Mouse (Mus musculus): Measurements from ENCODE around the gene Dscam. TPM values are rescaled to one million over a fixed set of nuclear protein-coding genes. Genes with fewer than 3 reads are reported as not detected.

The Dscam gene
- polyA plus RNA-seq (2015; fragmentation: Nextera tagmentation; extraction: Ambion mirVana), result 7.1 and 8.5 TPM in 2 replicates

DNA sequence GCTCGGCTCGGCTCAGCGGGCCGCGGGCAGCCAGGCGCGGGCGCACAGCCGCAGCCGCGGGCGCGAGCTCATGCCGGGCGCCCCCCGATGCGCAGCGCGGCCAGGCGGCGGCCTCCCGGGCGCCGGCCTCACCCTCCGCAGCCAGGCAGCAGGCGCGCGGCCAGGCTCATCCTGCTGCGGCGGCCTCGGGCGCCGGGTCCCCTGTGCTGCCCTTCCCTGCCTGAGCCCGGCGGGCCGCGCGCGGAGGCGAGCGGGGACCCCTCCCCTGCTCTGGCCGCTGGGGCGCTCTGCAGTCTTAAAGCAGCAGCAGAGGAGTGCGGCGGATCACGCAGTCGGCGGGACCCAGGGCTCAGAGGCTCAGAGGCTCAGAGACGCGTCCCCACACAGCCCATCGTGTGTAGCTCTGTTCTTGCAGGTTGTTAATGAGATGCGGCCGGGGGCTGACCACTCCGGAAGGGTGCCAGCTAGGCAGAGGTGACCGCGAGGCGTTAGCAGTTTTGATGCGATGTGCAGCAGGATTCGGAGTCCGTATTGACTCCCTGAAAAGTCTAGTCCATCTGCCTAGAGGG, at the start of gene Dscam:
Gene Dscam (minus strand): TSS at position 240 of the 569 bp plus-strand sequence.
- 0 out of 2 replicates have a peak, but pooled peaks cover 3% of the 10 kb centered on the region for H3K27me3 ChIP-seq (replicated peaks; ENCODE audit: control insufficient read depth, insufficient read depth, low read length)
- peak within 1 kb of the TSS; percentile 73 for H3K4me2 ChIP-seq (ENCODE audit: low read length)
- no peaks in the 10 kb centered on the region for H3K36me3 ChIP-seq (ENCODE audit: control insufficient read depth, insufficient read depth)
- no peaks in the 10 kb centered on the region for H3K9me3 ChIP-seq (ENCODE audit: control insufficient read depth, low read length)
- peak within 1 kb of the TSS; percentile 88 for H3K9ac ChIP-seq (replicated peaks; ENCODE audit: low read depth, low read length)
- peak; percentile 65 for ATAC-seq
- H3K27ac ChIP-seq (ENCODE audit: low read length), result peak within 1 kb of the TSS; percentile 87
- peaks cover 25% of the 10 kb centered on the region for H3K4me1 ChIP-seq (replicated peaks; ENCODE audit: control insufficient read depth, insufficient read depth, low read length)
- peak within 1 kb of the TSS; percentile 66 for H3K4me3 ChIP-seq (replicated peaks; ENCODE audit: low read length)
- under 1% methylated on average over 55 of the region's 60 CpGs for WGBS

GRCm38 (mm10) chr16:97219381-97219780, 48.8 kb upstream of the Dscam start:
- Histone ChIP-seq H3K9ac (replicated peaks; ENCODE audit: low read depth, low read length) (no peak overlapping the region), H3K4me3 (replicated peaks; ENCODE audit: low read length) (no peak overlapping the region), H3K4me1 (replicated peaks; ENCODE audit: control insufficient read depth, insufficient read depth, low read length) (no peaks in the 10 kb centered on the region), H3K27ac (ENCODE audit: low read length) (no peak overlapping the region), H3K4me2 (ENCODE audit: low read length) (no peak overlapping the region), H3K9me3 (ENCODE audit: control insufficient read depth, low read length) (peaks cover 5% of the 10 kb centered on the region), H3K36me3 (ENCODE audit: control insufficient read depth, insufficient read depth) (no peaks in the 10 kb centered on the region), H3K27me3 (replicated peaks; ENCODE audit: control insufficient read depth, insufficient read depth, low read length) (no peaks in the 10 kb centered on the region)
- no peak for ATAC-seq
- WGBS, result 11% methylated on average over 2 of the region's 2 CpGs

GRCm38 (mm10) chr16:97209997-97210396, 39.4 kb upstream of the Dscam start:
- no peak overlapping the region for H3K9ac ChIP-seq (replicated peaks; ENCODE audit: low read depth, low read length)
- no peak overlapping the region for H3K4me2 ChIP-seq (ENCODE audit: low read length)
- no peaks in the 10 kb centered on the region for H3K36me3 ChIP-seq (ENCODE audit: control insufficient read depth, insufficient read depth)
- no peaks in the 10 kb centered on the region for H3K27me3 ChIP-seq (replicated peaks; ENCODE audit: control insufficient read depth, insufficient read depth, low read length)
- no peak overlapping the region for H3K4me3 ChIP-seq (replicated peaks; ENCODE audit: low read length)
- no peak overlapping the region for H3K27ac ChIP-seq (ENCODE audit: low read length)
- 27% methylated on average over 5 of the region's 5 CpGs for WGBS
- H3K9me3 ChIP-seq (ENCODE audit: control insufficient read depth, low read length), result peaks cover 4% of the 10 kb centered on the region
- H3K4me1 ChIP-seq (replicated peaks; ENCODE audit: control insufficient read depth, insufficient read depth, low read length), result peaks cover 3% of the 10 kb centered on the region; the same call in 1 of the 2 replicates
- ATAC-seq, result peak; percentile 66

- Histone ChIP-seq H3K9me3 (ENCODE audit: control insufficient read depth, low read length) (no peaks in the 10 kb centered on the region), H3K27ac (ENCODE audit: low read length) (no peak overlapping the region), H3K4me1 (replicated peaks; ENCODE audit: control insufficient read depth, insufficient read depth, low read length) (peaks cover 3% of the 10 kb centered on the region; the same call in 1 of the 2 replicates), H3K4me3 (replicated peaks; ENCODE audit: low read length) (no peak overlapping the region), H3K4me2 (ENCODE audit: low read length) (no peak overlapping the region), H3K36me3 (ENCODE audit: control insufficient read depth, insufficient read depth) (no peaks in the 10 kb centered on the region), H3K9ac (replicated peaks; ENCODE audit: low read depth, low read length) (no peak overlapping the region), H3K27me3 (replicated peaks; ENCODE audit: control insufficient read depth, insufficient read depth, low read length) (no peaks in the 10 kb centered on the region)
- no peak for ATAC-seq
- WGBS, result 91% methylated on average over 2 of the region's 2 CpGs
Measured at GRCm38 (mm10) chr16:97208276-97208675, 37.7 kb upstream of the Dscam start.

GRCm38 (mm10) chr16:97204090-97204489, 33.5 kb upstream of the Dscam start:
- no peaks in the 10 kb centered on the region for H3K4me1 ChIP-seq (replicated peaks; ENCODE audit: control insufficient read depth, insufficient read depth, low read length)
- WGBS, result 91% methylated on average over 2 of the region's 2 CpGs
- no peak for ATAC-seq

DNA sequence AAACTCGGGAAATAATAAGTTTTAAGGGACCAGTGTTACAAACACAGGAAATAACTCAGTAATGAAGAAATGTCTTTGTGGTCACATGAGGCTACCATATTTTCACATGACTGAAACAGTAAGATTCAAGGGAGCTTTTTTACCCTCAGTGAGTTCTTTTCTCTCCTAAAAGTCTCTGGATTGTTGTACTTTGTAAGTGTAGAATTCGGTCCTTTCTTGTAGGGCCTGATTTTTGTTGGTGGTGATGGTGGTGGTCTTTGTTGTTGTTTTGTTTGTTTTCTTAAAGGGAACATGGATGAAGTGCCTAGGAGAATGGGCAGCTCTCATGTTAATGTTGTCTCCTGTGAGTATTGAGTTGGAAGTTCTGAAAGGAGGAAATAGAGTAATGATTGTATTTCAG, 33.0 kb upstream of the Dscam start:
- no peak for ATAC-seq
- 92% methylated on average over 2 of the region's 2 CpGs for WGBS
- no peaks in the 10 kb centered on the region for H3K4me1 ChIP-seq (replicated peaks; ENCODE audit: control insufficient read depth, insufficient read depth, low read length)
- H3K9me3 ChIP-seq (ENCODE audit: control insufficient read depth, low read length), result no peaks in the 10 kb centered on the region
- no peak overlapping the region for H3K27ac ChIP-seq (ENCODE audit: low read length)
- H3K27me3 ChIP-seq (replicated peaks; ENCODE audit: control insufficient read depth, insufficient read depth, low read length), result no peaks in the 10 kb centered on the region
- no peak overlapping the region for H3K4me2 ChIP-seq (ENCODE audit: low read length)
- no peaks in the 10 kb centered on the region for H3K36me3 ChIP-seq (ENCODE audit: control insufficient read depth, insufficient read depth)
- H3K9ac ChIP-seq (replicated peaks; ENCODE audit: low read depth, low read length), result no peak overlapping the region
- H3K4me3 ChIP-seq (replicated peaks; ENCODE audit: low read length), result no peak overlapping the region

More at GRCm38 (mm10) chr16:97204090-97204489, 33.5 kb upstream of the Dscam start:
- no peak overlapping the region for H3K4me2 ChIP-seq (ENCODE audit: low read length)
- no peaks in the 10 kb centered on the region for H3K36me3 ChIP-seq (ENCODE audit: control insufficient read depth, insufficient read depth)
- no peaks in the 10 kb centered on the region for H3K27me3 ChIP-seq (replicated peaks; ENCODE audit: control insufficient read depth, insufficient read depth, low read length)
- no peak overlapping the region for H3K4me3 ChIP-seq (replicated peaks; ENCODE audit: low read length)
- H3K9me3 ChIP-seq (ENCODE audit: control insufficient read depth, low read length), result no peaks in the 10 kb centered on the region
- no peak overlapping the region for H3K27ac ChIP-seq (ENCODE audit: low read length)
- no peak overlapping the region for H3K9ac ChIP-seq (replicated peaks; ENCODE audit: low read depth, low read length)

DNA sequence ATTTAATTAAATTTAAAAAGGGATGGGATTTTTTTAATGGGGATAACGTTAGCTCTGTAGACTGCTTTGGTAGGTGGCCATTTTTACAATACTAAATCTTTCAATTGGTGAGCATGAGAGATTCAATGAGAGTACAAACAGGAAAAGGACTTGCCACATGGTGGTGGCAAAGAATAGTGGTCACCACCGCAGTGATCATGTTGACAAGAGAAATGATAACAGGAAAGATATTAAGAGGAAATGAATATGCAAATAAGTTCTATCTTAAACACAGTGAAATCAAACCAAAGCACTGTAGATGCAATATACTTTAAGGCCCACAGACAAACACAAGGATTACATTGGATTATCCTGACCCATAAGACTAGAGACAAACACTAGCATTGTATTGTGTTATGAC, 24.1 kb upstream of the Dscam start:
- Histone ChIP-seq H3K27me3 (replicated peaks; ENCODE audit: control insufficient read depth, insufficient read depth, low read length) (no peaks in the 10 kb centered on the region), H3K4me3 (replicated peaks; ENCODE audit: low read length) (no peak overlapping the region), H3K36me3 (ENCODE audit: control insufficient read depth, insufficient read depth) (no peaks in the 10 kb centered on the region), H3K4me1 (replicated peaks; ENCODE audit: control insufficient read depth, insufficient read depth, low read length) (no peaks in the 10 kb centered on the region), H3K9me3 (ENCODE audit: control insufficient read depth, low read length) (no peaks in the 10 kb centered on the region), H3K9ac (replicated peaks; ENCODE audit: low read depth, low read length) (no peak overlapping the region), H3K27ac (ENCODE audit: low read length) (no peak overlapping the region), H3K4me2 (ENCODE audit: low read length) (no peak overlapping the region)
- ATAC-seq, result no peak
- WGBS, result 68% methylated on average over 2 of the region's 2 CpGs

- WGBS, result 85% methylated on average over 1 of the region's 1 CpGs
- H3K36me3 ChIP-seq (ENCODE audit: control insufficient read depth, insufficient read depth), result no peaks in the 10 kb centered on the region
- no peak overlapping the region for H3K4me3 ChIP-seq (replicated peaks; ENCODE audit: low read length)
- H3K9me3 ChIP-seq (ENCODE audit: control insufficient read depth, low read length), result no peaks in the 10 kb centered on the region
- no peak for ATAC-seq
- no peaks in the 10 kb centered on the region for H3K27me3 ChIP-seq (replicated peaks; ENCODE audit: control insufficient read depth, insufficient read depth, low read length)
- H3K27ac ChIP-seq (ENCODE audit: low read length), result no peak overlapping the region
- H3K9ac ChIP-seq (replicated peaks; ENCODE audit: low read depth, low read length), result no peak overlapping the region
- H3K4me2 ChIP-seq (ENCODE audit: low read length), result no peak overlapping the region
- H3K4me1 ChIP-seq (replicated peaks; ENCODE audit: control insufficient read depth, insufficient read depth, low read length), result no peaks in the 10 kb centered on the region
Measured at GRCm38 (mm10) chr16:97194179-97194578, 23.6 kb upstream of the Dscam start.

- Histone ChIP-seq H3K36me3 (ENCODE audit: control insufficient read depth, insufficient read depth) (no peaks in the 10 kb centered on the region), H3K9me3 (ENCODE audit: control insufficient read depth, low read length) (no peaks in the 10 kb centered on the region), H3K4me2 (ENCODE audit: low read length) (no peak overlapping the region), H3K9ac (replicated peaks; ENCODE audit: low read depth, low read length) (no peak overlapping the region), H3K4me1 (replicated peaks; ENCODE audit: control insufficient read depth, insufficient read depth, low read length) (no peaks in the 10 kb centered on the region), H3K27ac (ENCODE audit: low read length) (no peak overlapping the region), H3K4me3 (replicated peaks; ENCODE audit: low read length) (no peak overlapping the region), H3K27me3 (replicated peaks; ENCODE audit: control insufficient read depth, insufficient read depth, low read length) (no peaks in the 10 kb centered on the region)
- WGBS, result 38% methylated on average over 4 of the region's 4 CpGs
- ATAC-seq, result no peak
Measured at GRCm38 (mm10) chr16:97192296-97192695, 21.7 kb upstream of the Dscam start.

- no peaks in the 10 kb centered on the region for H3K4me1 ChIP-seq (replicated peaks; ENCODE audit: control insufficient read depth, insufficient read depth, low read length)
- H3K4me3 ChIP-seq (replicated peaks; ENCODE audit: low read length), result no peak overlapping the region
- no peak overlapping the region for H3K27ac ChIP-seq (ENCODE audit: low read length)
- no peaks in the 10 kb centered on the region for H3K36me3 ChIP-seq (ENCODE audit: control insufficient read depth, insufficient read depth)
- no peaks in the 10 kb centered on the region for H3K27me3 ChIP-seq (replicated peaks; ENCODE audit: control insufficient read depth, insufficient read depth, low read length)
- WGBS, result 78% methylated on average over 1 of the region's 1 CpGs
- ATAC-seq, result no peak
- 0 out of 2 replicates have a peak, but pooled peaks cover 2% of the 10 kb centered on the region for H3K9me3 ChIP-seq (ENCODE audit: control insufficient read depth, low read length)
- no peak overlapping the region for H3K9ac ChIP-seq (replicated peaks; ENCODE audit: low read depth, low read length)
- H3K4me2 ChIP-seq (ENCODE audit: low read length), result no peak overlapping the region
Measured at GRCm38 (mm10) chr16:97190604-97191003, 20.1 kb upstream of the Dscam start.
